Mouse (Mus musculus) liver, embryonic 11.5 days (tissue): ENCODE data around the gene Copa. TPM values are rescaled to one million over a fixed set of nuclear protein-coding genes. Genes with fewer than 3 reads are reported as not detected.
A peak's percentile ranks its signal among the peaks of the same experiment; 100 is the strongest.

Experiments used
- ATAC-seq: fragments of 200-750 bp; cut with Nextera tagmentation; replicated peaks from 2 replicates; pipeline ENCODE4 v1.8.0; 2017; ENCODE audit warnings: moderate number of reproducible peaks, mild to moderate bottlenecking, moderate TSS enrichment, moderate library complexity; ENCODE audit not compliant: low FRiP score
- DNase-seq: peaks from one replicate; pipeline ENCODE4 v3.0.0-alpha.2; 2017; ENCODE audit warnings: low spot score
- H3K27ac ChIP-seq: fragments of 300-500 bp; sonication (generic); 2 replicates; pipeline ENCODE4 v1.5.1; 2014; ENCODE audit warnings: mild to moderate bottlenecking, low read depth, low read length, control low read depth
- H3K27me3 ChIP-seq: fragments of 300-500 bp; sonication (generic); replicated peaks from 2 replicates; pipeline ENCODE4 v1.6.1; 2014; ENCODE audit warnings: low read length, mixed read lengths; ENCODE audit not compliant: control insufficient read depth, insufficient read depth
- H3K36me3 ChIP-seq: fragments of 300-500 bp; sonication (generic); 2 replicates; pipeline ENCODE4 v1.6.1; 2014; ENCODE audit warnings: mild to moderate bottlenecking, low read length, moderate library complexity, mixed read lengths; ENCODE audit not compliant: control insufficient read depth, insufficient read depth
- H3K4me1 ChIP-seq: fragments of 300-500 bp; sonication (generic); replicated peaks from 2 replicates; pipeline ENCODE4 v1.6.1; 2014; ENCODE audit warnings: low read length, mixed read lengths; ENCODE audit not compliant: control insufficient read depth, insufficient read depth
- H3K4me2 ChIP-seq: fragments of 300-500 bp; sonication (generic); 2 replicates; pipeline ENCODE4 v1.6.1; 2014; ENCODE audit warnings: mild to moderate bottlenecking, control low read depth, moderate library complexity
- H3K4me3 ChIP-seq: fragments of 300-500 bp; sonication (generic); 2 replicates; pipeline ENCODE4 v1.5.1; 2014; ENCODE audit warnings: low read depth, low read length, control low read depth
- H3K9ac ChIP-seq: fragments of 300-500 bp; sonication (generic); 2 replicates; pipeline ENCODE4 v1.6.1; 2014; ENCODE audit warnings: low read depth, low read length, control low read depth
- H3K9me3 ChIP-seq: fragments of 300-500 bp; sonication (generic); 2 replicates; pipeline ENCODE4 v1.6.1; 2016; ENCODE audit warnings: low read length, inconsistent platforms, mixed read lengths; ENCODE audit not compliant: control insufficient read depth
- WGBS: fragments of 180-500 bp; shearing (Covaris S2); extraction: QIAGEN DNeasy Blood & Tissue Kit; methylation state at CpG from one replicate; pipeline ENCODE4 v1.1.7; 2014; 5-methylcytosine and 5-hydroxymethylcytosine counted together
- polyA plus RNA-seq: library from polyadenylated mRNA; unstranded; fragments of >200 nt; fragmentation: Nextera tagmentation; extraction: Ambion mirVana; gene quantifications from 2 replicates; pipeline ENCODE4 v1.2.1, GENCODE M21; 2014

The Copa gene
- polyA plus RNA-seq, 1 experiment from 2014 or later, result 137 TPM

GRCm38 (mm10) chr1:172126376-172127347, 44.3 kb downstream of the Copa start, which contains the start of gene Pex19:
TSS of gene Pex19 (plus strand) at chr1:172126755.
- ATAC-seq (peak; percentile 94), DNase-seq (peak; percentile 86)
- Histone ChIP-seq H3K27ac (peak within 1 kb of the TSS; percentile 57; the same call in 1 of the 2 replicates), H3K4me2 (peak within 1 kb of the TSS; percentile 83), H3K4me1 (peaks cover 8% of the 10 kb centered on the region), H3K4me3 (peak within 1 kb of the TSS; percentile 78), H3K9ac (peak within 1 kb of the TSS; percentile 85), H3K27me3 (no peaks in the 10 kb centered on the region), H3K9me3 (no peaks in the 10 kb centered on the region), H3K36me3 (peaks cover 25% of the 10 kb centered on the region; the same call in 1 of the 2 replicates)
- under 1% methylated on average over 42 of the region's 42 CpGs for WGBS

- H3K4me2 ChIP-seq, result peak overlapping the region; percentile 83
- H3K9me3 ChIP-seq, result no peaks in the 10 kb centered on the region
- DNase-seq, result no peak
- peaks cover 8% of the 10 kb centered on the region for H3K4me1 ChIP-seq
- no peak overlapping the region for H3K27ac ChIP-seq
- WGBS, result 43% methylated on average over 5 of the region's 5 CpGs
- no peak for ATAC-seq
- H3K27me3 ChIP-seq, result no peaks in the 10 kb centered on the region
- H3K36me3 ChIP-seq, result peaks cover 28% of the 10 kb centered on the region
- H3K9ac ChIP-seq, result peak overlapping the region; percentile 85
- peak overlapping the region; percentile 78 for H3K4me3 ChIP-seq
Measured at GRCm38 (mm10) chr1:172127487-172127886, 45.2 kb downstream of the Copa start.

- no peak for ATAC-seq
- H3K4me1 ChIP-seq, result peaks cover 8% of the 10 kb centered on the region
- no peak overlapping the region for H3K9ac ChIP-seq
- no peak overlapping the region for H3K27ac ChIP-seq
- H3K4me2 ChIP-seq, result no peak overlapping the region
- H3K27me3 ChIP-seq, result no peaks in the 10 kb centered on the region
- DNase-seq, result no peak
- H3K4me3 ChIP-seq, result no peak overlapping the region
- H3K36me3 ChIP-seq, result peaks cover 34% of the 10 kb centered on the region
- no peaks in the 10 kb centered on the region for H3K9me3 ChIP-seq
- 92% methylated on average over 15 of the region's 15 CpGs for WGBS
Measured at GRCm38 (mm10) chr1:172128563-172128962, 46.2 kb downstream of the Copa start.

GRCm38 (mm10) chr1:172129108-172129507, 46.8 kb downstream of the Copa start:
- ATAC-seq (no peak), DNase-seq (no peak)
- Histone ChIP-seq H3K36me3 (peaks cover 38% of the 10 kb centered on the region), H3K9me3 (no peaks in the 10 kb centered on the region), H3K4me1 (peaks cover 8% of the 10 kb centered on the region), H3K27me3 (no peaks in the 10 kb centered on the region), H3K27ac (no peak overlapping the region), H3K9ac (no peak overlapping the region), H3K4me3 (no peak overlapping the region), H3K4me2 (no peak overlapping the region)
- 79% methylated on average over 2 of the region's 2 CpGs for WGBS

- Histone ChIP-seq H3K4me2 (no peak overlapping the region), H3K9ac (no peak overlapping the region), H3K27me3 (no peaks in the 10 kb centered on the region), H3K4me3 (no peak overlapping the region), H3K9me3 (no peaks in the 10 kb centered on the region), H3K36me3 (peaks cover 44% of the 10 kb centered on the region), H3K4me1 (peaks cover 8% of the 10 kb centered on the region), H3K27ac (no peak overlapping the region)
- no peak for DNase-seq
- WGBS, result 91% methylated on average over 5 of the region's 5 CpGs
- ATAC-seq, result no peak
Measured at GRCm38 (mm10) chr1:172129780-172130179, 47.5 kb downstream of the Copa start.

- no peak overlapping the region for H3K27ac ChIP-seq
- no peak overlapping the region for H3K9ac ChIP-seq
- WGBS, result 87% methylated on average over 7 of the region's 7 CpGs
- no peaks in the 10 kb centered on the region for H3K27me3 ChIP-seq
- no peak for ATAC-seq
- peaks cover 54% of the 10 kb centered on the region for H3K36me3 ChIP-seq
- no peaks in the 10 kb centered on the region for H3K9me3 ChIP-seq
- no peak for DNase-seq
- H3K4me1 ChIP-seq, result peaks cover 6% of the 10 kb centered on the region
- no peak overlapping the region for H3K4me2 ChIP-seq
- no peak overlapping the region for H3K4me3 ChIP-seq
Measured at GRCm38 (mm10) chr1:172132319-172132718, 50.0 kb downstream of the Copa start.

- WGBS, result 81% methylated on average over 7 of the region's 7 CpGs
- H3K9me3 ChIP-seq, result no peaks in the 10 kb centered on the region
- no peaks in the 10 kb centered on the region for H3K4me1 ChIP-seq
- H3K9ac ChIP-seq, result no peak overlapping the region
- H3K4me3 ChIP-seq, result no peak overlapping the region
- H3K36me3 ChIP-seq, result peaks cover 54% of the 10 kb centered on the region
- no peak overlapping the region for H3K4me2 ChIP-seq
- no peak overlapping the region for H3K27ac ChIP-seq
- no peak for ATAC-seq
- no peaks in the 10 kb centered on the region for H3K27me3 ChIP-seq
- no peak for DNase-seq
Measured at GRCm38 (mm10) chr1:172133535-172133934, 51.2 kb downstream of the Copa start.

- Histone ChIP-seq H3K36me3 (peaks cover 51% of the 10 kb centered on the region), H3K4me2 (no peak overlapping the region), H3K9ac (no peak overlapping the region), H3K4me1 (no peaks in the 10 kb centered on the region), H3K9me3 (no peaks in the 10 kb centered on the region), H3K4me3 (no peak overlapping the region), H3K27ac (no peak overlapping the region), H3K27me3 (no peaks in the 10 kb centered on the region)
- no peak for ATAC-seq
- DNase-seq, result no peak
- WGBS, result 87% methylated on average over 4 of the region's 4 CpGs
Measured at GRCm38 (mm10) chr1:172134072-172134471, 51.7 kb downstream of the Copa start.
